Mouse (Mus musculus) hindbrain, embryonic 14.5 days (tissue): ENCODE measurements around the gene Nradd. TPM values are rescaled to one million over a fixed set of nuclear protein-coding genes. Genes with fewer than 3 reads are reported as not detected.
A peak's percentile ranks its signal among the peaks of the same experiment; 100 is the strongest.

Experiments used
- ATAC-seq: fragments of 200-750 bp; cut with Nextera tagmentation; 2 replicates; pipeline ENCODE4 v1.8.0; 2017; ENCODE audit warnings: moderate number of reproducible peaks, mild to moderate bottlenecking, moderate TSS enrichment, moderate library complexity; ENCODE audit not compliant: low FRiP score
- DNase-seq: peaks from one replicate; pipeline ENCODE4 v3.0.0-alpha.2; 2015; ENCODE audit warnings: low spot score
- H3K27ac ChIP-seq: fragments of 300-500 bp; sonication (generic); 2 replicates; pipeline ENCODE4 v1.5.1; 2014; ENCODE audit warnings: mild to moderate bottlenecking, moderate library complexity
- H3K27me3 ChIP-seq: fragments of 300-500 bp; sonication (generic); 2 replicates; pipeline ENCODE4 v1.6.1; 2014; ENCODE audit warnings: mild to moderate bottlenecking, low read length, mixed read lengths; ENCODE audit not compliant: control insufficient read depth, insufficient read depth
- H3K36me3 ChIP-seq: fragments of 300-500 bp; sonication (generic); replicated peaks from 2 replicates; pipeline ENCODE4 v1.6.1; 2014; ENCODE audit not compliant: control insufficient read depth, insufficient read depth
- H3K4me1 ChIP-seq: fragments of 300-500 bp; sonication (generic); replicated peaks from 2 replicates; pipeline ENCODE4 v1.6.1; 2014; ENCODE audit warnings: antibody characterized with exemption, low read length, mixed read lengths; ENCODE audit not compliant: control insufficient read depth, insufficient read depth
- H3K4me2 ChIP-seq: fragments of 300-500 bp; sonication (generic); replicated peaks from 2 replicates; pipeline ENCODE4 v1.6.1; 2014; ENCODE audit warnings: mild to moderate bottlenecking, moderate library complexity
- H3K4me3 ChIP-seq: fragments of 300-500 bp; sonication (generic); replicated peaks from 2 replicates; pipeline ENCODE4 v1.5.1; 2014; ENCODE audit warnings: mild to moderate bottlenecking, low read length
- H3K9ac ChIP-seq: fragments of 300-500 bp; sonication (generic); 2 replicates; pipeline ENCODE4 v1.6.1; 2014
- H3K9me3 ChIP-seq: fragments of 300-500 bp; sonication (generic); 2 replicates; pipeline ENCODE4 v1.6.1; 2016; ENCODE audit warnings: low read length; ENCODE audit not compliant: control insufficient read depth
- WGBS: fragments of 180-500 bp; shearing (Covaris S2); extraction: QIAGEN DNeasy Blood & Tissue Kit; methylation state at CpG from one replicate; pipeline ENCODE4 v1.1.7; 2014; 5-methylcytosine and 5-hydroxymethylcytosine counted together
- polyA plus RNA-seq: library from polyadenylated mRNA; unstranded; fragments of >200 nt; fragmentation: Nextera tagmentation; extraction: Ambion mirVana; gene quantifications from 2 replicates; pipeline ENCODE4 v1.2.1, GENCODE M21; 2014

Nradd gene
- 16.4 and 16.8 TPM in 2 replicates for polyA plus RNA-seq

DNA sequence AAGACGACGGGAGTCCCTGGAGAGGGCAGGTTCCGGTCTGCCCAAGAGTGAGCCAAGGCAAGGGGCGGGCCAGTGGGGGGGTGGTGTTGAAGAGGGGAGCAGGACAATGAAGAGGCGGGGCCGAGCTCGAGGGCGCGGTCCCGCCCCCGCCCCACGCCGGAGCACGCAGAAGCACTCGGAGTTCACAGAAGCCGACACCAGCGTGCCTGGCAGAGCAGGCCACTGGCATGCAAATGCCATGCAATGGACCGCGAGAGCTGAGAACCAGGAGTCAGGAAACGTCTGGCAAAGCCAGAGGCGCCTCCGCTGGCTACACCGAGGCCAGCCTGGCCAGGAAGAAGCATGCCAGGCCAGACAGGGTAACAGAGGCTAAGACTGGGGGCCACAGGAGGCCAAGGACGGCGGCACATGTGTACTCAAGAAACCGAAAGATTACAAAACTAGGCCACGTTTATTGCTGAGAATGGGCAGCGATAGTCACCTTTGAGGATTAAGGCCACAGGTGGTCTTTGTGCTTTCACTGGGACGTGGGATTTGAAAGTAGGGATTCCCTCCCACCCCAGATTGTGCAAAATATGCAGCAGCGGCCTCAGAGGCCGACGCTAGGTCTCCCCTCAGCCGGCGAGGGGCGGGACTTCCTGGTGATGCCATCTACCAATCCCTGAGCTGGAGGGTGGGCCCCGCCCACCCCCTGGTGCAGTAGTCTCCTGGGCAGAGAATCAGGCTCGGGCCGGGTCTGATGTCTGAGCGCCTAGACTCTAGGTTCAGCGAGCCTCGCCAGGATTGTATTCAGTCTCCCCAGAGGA lies at the start of gene Nradd:
TSS of gene Nradd (minus strand) at position 92 of the 806 bp plus-strand sequence.
- ATAC-seq (peak; percentile 93), DNase-seq (peak; percentile 88)
- 1% methylated on average over 41 of the region's 41 CpGs for WGBS
- Histone ChIP-seq H3K4me1 (peaks cover 24% of the 10 kb centered on the region), H3K4me2 (peak within 1 kb of the TSS; percentile 94), H3K4me3 (peak within 1 kb of the TSS; percentile 42), H3K9ac (peak within 1 kb of the TSS; percentile 73), H3K36me3 (peaks cover 23% of the 10 kb centered on the region), H3K27me3 (no peaks in the 10 kb centered on the region), H3K27ac (peak within 1 kb of the TSS; percentile 84), H3K9me3 (no peaks in the 10 kb centered on the region)

DNA sequence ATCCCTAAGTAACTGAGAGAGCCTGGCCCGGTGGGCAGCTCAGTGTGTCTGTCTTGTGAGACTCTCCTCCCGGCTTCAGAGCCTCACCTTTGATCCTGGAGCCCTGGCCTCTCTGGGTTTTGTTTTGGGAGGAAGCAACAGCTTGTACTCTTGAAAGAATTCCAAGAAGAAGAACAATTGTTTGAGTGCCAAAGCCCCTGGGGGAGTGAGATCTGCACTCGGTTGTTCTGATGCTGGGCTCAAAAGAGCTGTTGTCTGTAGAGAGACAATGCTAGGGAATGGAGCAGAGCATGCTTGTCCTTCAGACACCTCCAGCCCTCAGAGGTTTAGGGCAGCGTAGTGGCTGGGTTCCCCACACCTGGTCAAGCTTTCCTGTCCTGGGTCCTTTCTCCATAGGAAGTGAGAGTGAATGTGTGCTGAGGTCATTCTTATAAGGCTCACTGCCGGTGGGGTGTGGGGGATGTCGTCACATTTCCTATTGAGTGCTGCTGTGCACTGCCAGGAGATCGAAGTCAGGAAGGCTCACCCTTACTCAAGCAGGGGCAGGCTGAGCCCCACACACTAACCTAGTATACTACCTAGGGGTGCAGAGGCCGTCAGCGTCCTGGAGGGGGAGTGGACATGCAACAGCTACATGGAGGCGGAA lies 49.0 kb upstream of the Nradd start:
- DNase-seq: no peak
- Histone ChIP-seq H3K9ac (no peak overlapping the region), H3K4me1 (no peaks in the 10 kb centered on the region), H3K27ac (peak overlapping the region; percentile 11; the same call in 1 of the 2 replicates), H3K4me3 (no peak overlapping the region), H3K27me3 (no peaks in the 10 kb centered on the region), H3K36me3 (no peaks in the 10 kb centered on the region), H3K4me2 (no peak overlapping the region), H3K9me3 (no peaks in the 10 kb centered on the region)
- ATAC-seq: no peak
- WGBS: 54% methylated on average over 10 of the region's 10 CpGs

GRCm38 (mm10) chr9:110672462-110673106 lies 48.3 kb upstream of the Nradd start:
- H3K4me3 ChIP-seq: no peak overlapping the region
- WGBS: 59% methylated on average over 7 of the region's 7 CpGs
- no peak overlapping the region for H3K4me2 ChIP-seq
- ATAC-seq: peak; percentile 24; the same call in 1 of the 2 replicates
- H3K27ac ChIP-seq: no peak overlapping the region
- DNase-seq: no peak
- H3K9ac ChIP-seq: no peak overlapping the region
- H3K27me3 ChIP-seq: no peaks in the 10 kb centered on the region
- H3K9me3 ChIP-seq: no peaks in the 10 kb centered on the region
- no peaks in the 10 kb centered on the region for H3K4me1 ChIP-seq
- H3K36me3 ChIP-seq: no peaks in the 10 kb centered on the region

- Histone ChIP-seq H3K4me3 (no peak overlapping the region), H3K27me3 (no peaks in the 10 kb centered on the region), H3K36me3 (no peaks in the 10 kb centered on the region), H3K9me3 (no peaks in the 10 kb centered on the region), H3K27ac (no peak overlapping the region), H3K9ac (no peak overlapping the region), H3K4me1 (peaks cover 10% of the 10 kb centered on the region), H3K4me2 (no peak overlapping the region)
- no peak for ATAC-seq
- 92% methylated on average over 5 of the region's 5 CpGs for WGBS
- no peak for DNase-seq
Observed at GRCm38 (mm10) chr9:110669785-110670184, 45.5 kb upstream of the Nradd start.

DNA sequence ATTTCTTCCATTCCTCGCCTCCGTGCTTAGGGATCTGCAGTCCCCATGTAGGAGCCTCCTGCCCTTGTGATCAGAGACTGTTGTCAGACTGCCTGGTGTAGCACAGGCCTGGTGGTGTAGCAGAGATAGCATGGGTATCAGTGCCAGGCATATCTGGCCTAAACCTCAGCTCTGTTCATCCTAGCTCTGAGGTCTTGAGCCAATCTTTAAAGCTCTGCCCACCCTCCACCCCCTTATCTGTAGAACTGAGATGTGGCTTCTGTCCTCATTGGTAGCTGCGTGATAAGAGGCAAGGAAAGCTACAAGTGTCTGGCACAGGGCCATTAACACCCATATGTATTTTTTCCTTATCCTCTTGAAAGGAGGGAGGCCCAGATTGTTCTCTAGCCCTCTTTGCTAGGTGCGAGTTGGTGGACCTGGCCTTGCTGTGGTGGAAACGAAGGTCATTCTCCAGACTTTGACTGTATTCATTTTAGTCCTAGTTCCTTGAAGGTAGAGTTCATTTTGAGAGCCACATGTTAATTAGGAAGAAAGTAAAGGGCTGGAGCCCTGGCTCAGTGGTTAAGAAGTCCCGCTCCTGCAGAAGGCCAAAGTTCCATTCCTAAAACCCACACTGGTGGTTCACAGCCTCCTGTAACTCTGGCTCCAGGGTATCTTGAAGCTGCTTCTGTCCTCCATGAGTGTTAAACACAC lies 44.5 kb upstream of the Nradd start:
- peaks cover 10% of the 10 kb centered on the region for H3K4me1 ChIP-seq

DNA sequence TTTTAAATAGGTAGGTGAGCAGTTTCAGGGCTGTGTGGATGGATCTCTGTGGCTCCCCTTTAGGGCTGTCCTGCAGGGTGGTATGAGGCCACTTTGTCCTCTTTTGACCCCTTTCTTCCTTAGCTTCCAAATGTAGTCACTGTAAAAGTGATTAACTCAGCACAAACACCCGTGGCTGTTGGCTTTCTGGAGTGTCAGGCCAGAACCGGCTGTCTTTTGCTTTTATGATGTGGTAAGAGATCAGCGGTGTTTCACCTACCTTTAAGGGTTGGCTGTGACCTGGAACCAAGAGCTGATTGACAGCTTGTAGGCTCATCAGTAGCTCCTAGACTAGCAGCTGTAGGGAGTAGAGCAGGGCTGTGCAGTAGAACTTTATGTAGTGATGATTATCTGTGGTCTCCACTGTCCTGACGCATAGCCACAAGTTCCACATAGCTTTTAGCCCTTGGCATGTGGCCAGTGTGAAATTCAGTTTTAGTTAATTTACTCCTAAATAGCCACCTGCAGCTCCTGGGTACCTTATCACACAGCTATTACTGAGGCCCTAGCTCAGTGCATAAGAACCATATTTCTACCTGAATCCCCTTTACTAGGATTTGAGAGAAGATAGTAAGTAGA lies 43.1 kb upstream of the Nradd start:
- H3K9me3 ChIP-seq: no peaks in the 10 kb centered on the region
- H3K4me3 ChIP-seq: no peak overlapping the region
- ATAC-seq: no peak
- H3K9ac ChIP-seq: no peak overlapping the region
- no peaks in the 10 kb centered on the region for H3K36me3 ChIP-seq
- H3K27ac ChIP-seq: no peak overlapping the region
- H3K4me2 ChIP-seq: no peak overlapping the region
- H3K4me1 ChIP-seq: peaks cover 10% of the 10 kb centered on the region
- H3K27me3 ChIP-seq: no peaks in the 10 kb centered on the region
- WGBS: 88% methylated on average over 4 of the region's 4 CpGs
- DNase-seq: no peak

More for the DNA sequence above, 44.5 kb upstream of the Nradd start:
- DNase-seq (no peak), ATAC-seq (no peak)
- WGBS: 93% methylated on average over 6 of the region's 6 CpGs
- no peaks in the 10 kb centered on the region for H3K27me3 ChIP-seq
- H3K9ac ChIP-seq: no peak overlapping the region
- H3K27ac ChIP-seq: no peak overlapping the region
- no peak overlapping the region for H3K4me2 ChIP-seq
- no peaks in the 10 kb centered on the region for H3K9me3 ChIP-seq
- H3K36me3 ChIP-seq: no peaks in the 10 kb centered on the region
- no peak overlapping the region for H3K4me3 ChIP-seq

DNA sequence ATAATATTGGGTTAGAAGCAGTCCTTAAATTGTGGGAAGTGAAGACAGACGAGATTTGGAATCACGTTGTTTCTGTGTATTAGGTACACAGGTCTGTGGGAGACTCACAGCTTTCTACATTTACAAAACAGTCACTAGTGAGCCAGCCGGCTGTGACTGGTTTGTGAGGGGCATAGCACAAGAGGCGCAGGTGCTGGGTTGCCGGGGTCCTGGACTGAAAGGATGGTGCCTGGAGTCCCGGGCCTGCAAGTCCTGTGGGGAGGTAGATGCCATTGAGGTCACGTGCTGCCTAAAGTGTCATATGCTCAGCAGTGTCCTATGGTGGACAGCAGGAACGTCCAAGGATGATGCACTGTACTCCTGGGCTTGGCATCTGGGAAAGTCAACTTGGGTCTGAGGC lies 42.1 kb upstream of the Nradd start:
- WGBS: 36% methylated on average over 8 of the region's 8 CpGs
- Histone ChIP-seq H3K27ac (no peak overlapping the region), H3K9me3 (no peaks in the 10 kb centered on the region), H3K9ac (no peak overlapping the region), H3K4me2 (no peak overlapping the region), H3K4me1 (peaks cover 10% of the 10 kb centered on the region), H3K27me3 (no peaks in the 10 kb centered on the region), H3K4me3 (no peak overlapping the region), H3K36me3 (no peaks in the 10 kb centered on the region)
- no peak for ATAC-seq
- DNase-seq: no peak

GRCm38 (mm10) chr9:110665912-110666311 lies 41.7 kb upstream of the Nradd start:
- Histone ChIP-seq H3K4me3 (no peak overlapping the region), H3K4me2 (no peak overlapping the region), H3K27ac (0 out of 2 replicates have a peak overlapping the region, but pooled peaks have one; percentile 14), H3K36me3 (no peaks in the 10 kb centered on the region), H3K9ac (no peak overlapping the region), H3K4me1 (peaks cover 10% of the 10 kb centered on the region), H3K9me3 (no peaks in the 10 kb centered on the region), H3K27me3 (no peaks in the 10 kb centered on the region)
- DNase-seq (no peak), ATAC-seq (no peak)
- 36% methylated on average over 4 of the region's 4 CpGs for WGBS
